Mouse (Mus musculus) liver (tissue): ENCODE measurements around the gene Cnpy3.
A peak's percentile ranks its signal among the peaks of the same experiment; 100 is the strongest.

Experiments
- DNase-seq: peaks from one replicate; pipeline ENCODE4 v3.0.0-alpha.2; 2020; ENCODE audit warnings: mixed read lengths

Gene Cnpy3

DNA sequence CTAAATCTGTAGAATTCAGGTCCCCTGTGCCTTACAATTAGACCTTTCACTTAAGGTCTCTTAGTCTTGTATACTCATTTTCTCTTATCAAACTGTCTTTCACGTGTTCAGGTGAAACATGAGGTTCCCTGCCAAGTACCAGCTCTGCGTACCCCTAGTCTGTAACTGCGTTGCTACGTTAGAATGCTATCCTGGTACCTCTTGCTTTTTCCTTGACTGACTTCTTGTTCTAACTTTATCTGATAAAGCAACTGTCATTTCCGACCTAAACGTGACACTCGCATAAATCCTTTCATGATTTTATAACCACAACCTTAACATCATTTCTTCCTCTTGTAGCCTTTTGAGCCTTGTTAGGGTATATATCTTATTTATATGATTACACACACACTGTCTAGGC, 39.6 kb downstream of the Cnpy3 start:
- no peak for DNase-seq

DNA sequence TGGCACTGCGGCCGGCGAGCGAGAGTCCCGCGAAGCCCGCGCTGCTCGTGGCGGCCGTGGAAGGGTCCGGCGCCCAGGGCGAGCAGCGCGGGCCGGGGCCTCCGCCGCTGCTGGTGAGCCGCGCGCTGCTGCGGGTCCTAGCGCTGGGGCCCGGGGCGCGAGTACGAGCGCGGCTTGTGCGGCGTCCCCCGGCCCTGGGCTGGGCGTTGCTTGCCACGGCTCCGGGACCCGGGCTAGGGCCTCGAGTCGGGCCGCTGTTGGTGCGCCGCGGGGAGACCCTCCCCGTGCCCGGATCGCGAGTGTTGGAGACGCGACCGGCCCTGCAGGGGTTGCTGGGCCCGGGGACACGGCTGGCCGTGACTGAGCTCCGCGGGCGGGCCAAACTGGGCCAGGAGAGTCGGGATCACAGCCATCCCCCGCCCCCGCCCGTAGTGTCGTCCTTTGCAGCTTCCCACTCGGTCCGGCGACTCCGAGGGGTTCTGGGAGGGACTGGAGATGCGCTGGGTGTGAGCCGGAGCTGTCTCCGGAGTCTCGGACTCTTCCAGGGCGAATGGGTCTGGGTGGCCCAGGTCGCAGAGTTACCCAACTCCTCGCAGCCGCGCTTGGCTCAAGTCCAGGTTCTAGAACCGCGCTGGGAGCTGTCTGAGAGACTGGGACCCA, 40.3 kb downstream of the Cnpy3 start:
- DNase-seq: peak; percentile 45

DNA sequence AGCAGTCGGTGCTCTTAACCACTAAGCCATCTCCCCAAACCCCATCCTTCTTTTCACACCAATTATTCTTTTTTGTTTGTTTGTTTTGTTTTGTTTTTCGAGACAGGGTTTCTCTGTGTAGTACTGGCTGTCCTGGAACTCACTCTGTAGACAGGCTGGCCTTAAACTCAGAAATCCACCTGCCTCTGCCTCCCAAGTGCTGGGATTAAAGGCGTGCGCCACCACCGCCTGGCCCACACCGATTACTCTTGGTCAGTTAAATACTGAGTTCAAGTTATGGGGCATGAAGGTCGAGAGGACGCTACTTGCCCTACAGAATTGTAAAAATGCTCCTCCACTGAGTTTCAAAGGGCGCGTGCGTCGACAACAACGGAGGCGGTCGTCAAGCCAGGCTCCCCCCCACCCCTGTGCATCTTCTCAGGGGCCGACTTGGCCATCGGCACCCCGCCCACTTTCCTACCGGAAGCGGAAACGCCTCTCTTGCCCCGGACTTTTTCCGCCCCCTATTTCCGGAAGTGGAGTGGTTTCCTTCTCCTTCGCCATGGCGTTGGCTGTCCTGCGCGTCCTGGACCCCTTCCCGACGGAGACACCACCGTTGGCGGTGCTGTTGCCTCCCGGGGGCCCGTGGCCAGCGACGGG, 40.9 kb downstream of the Cnpy3 start, which contains the start of gene Pex6:
Pex6 (plus strand) TSS at position 505 of the 639 bp plus-strand sequence.
- peak; percentile 90 for DNase-seq

DNA sequence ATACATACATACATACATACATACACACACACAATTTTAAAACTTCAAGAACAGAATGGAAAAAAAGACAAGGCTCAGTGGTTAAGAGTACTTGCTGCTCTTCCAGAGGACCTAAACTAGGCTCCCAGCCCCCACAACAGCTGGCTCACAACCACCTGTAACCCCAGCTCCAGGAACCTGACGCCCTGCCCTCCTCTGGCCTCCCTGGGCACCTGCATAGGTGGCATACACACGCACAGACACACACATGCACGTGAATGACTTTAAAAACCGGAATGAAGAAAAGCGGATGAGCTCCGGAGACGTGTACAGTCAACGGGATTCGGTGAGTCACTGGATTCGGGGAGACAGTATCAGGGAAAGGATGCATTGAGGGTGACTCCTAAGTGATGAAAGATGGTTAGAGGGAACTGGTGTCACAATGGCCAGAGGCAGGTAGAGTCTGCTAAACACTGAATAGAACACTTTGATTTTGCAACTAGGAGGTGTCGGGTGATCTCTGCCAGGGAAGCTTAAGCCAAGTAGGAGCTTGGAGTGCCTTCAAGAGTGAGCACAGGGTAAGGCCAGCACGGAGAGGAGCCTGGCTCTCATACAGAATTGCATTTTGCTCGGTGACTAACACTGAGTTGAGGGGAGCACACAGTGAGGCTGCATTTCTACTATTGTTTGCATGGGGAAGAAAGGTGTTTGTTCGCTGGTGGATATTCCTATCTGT, 45.5 kb downstream of the Cnpy3 start:
- no peak for DNase-seq

DNA sequence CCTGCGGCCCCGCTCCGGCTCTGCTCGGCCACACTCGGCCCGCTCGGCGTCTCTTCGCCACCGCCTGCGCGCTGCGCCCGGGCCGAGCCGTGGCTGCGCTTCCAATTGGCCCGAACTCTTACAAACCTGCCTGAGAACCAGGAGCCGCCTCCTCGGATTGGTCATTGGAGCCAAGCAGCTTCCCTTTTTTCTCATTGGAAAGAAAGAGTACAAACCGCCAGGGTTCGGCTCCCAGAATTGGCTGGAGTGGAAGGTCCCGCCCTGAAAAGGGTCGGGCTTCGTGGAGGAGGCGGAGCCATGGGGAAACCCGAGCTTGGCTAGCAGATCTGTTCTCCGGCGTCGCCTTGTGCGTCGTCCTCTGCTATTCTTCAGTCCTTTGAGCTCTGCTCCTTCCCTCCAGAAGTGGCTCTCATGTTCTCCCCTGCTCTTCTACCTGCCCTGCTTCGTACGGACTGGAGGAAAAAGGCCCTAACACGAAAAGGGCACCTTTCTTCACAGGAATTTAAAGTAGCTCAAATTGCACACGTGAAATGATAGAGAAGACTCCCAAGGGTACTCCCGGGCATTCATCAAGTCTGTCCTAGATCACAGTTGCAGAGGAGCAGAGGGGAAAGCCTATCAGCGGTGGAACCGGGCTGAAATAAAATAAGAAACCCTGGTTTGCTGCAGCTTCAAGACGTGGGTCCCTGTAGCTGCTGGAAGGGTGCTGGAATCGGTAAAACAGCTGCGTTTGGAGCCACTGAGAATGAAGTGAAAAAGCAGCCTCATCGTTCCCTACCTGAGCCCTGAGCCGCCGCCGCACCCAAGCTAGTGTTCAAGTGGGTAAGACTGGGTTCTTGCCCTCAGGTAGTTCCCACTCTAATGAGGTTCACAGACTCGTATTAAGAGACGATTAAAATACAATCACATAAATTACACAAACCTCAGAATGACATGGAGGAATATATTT, 46.9 kb downstream of the Cnpy3 start, which contains the start of gene Ppp2r5d:
Ppp2r5d (minus strand) TSS at position 225 of the 949 bp plus-strand sequence.
- peak; percentile 96 for DNase-seq

DNA sequence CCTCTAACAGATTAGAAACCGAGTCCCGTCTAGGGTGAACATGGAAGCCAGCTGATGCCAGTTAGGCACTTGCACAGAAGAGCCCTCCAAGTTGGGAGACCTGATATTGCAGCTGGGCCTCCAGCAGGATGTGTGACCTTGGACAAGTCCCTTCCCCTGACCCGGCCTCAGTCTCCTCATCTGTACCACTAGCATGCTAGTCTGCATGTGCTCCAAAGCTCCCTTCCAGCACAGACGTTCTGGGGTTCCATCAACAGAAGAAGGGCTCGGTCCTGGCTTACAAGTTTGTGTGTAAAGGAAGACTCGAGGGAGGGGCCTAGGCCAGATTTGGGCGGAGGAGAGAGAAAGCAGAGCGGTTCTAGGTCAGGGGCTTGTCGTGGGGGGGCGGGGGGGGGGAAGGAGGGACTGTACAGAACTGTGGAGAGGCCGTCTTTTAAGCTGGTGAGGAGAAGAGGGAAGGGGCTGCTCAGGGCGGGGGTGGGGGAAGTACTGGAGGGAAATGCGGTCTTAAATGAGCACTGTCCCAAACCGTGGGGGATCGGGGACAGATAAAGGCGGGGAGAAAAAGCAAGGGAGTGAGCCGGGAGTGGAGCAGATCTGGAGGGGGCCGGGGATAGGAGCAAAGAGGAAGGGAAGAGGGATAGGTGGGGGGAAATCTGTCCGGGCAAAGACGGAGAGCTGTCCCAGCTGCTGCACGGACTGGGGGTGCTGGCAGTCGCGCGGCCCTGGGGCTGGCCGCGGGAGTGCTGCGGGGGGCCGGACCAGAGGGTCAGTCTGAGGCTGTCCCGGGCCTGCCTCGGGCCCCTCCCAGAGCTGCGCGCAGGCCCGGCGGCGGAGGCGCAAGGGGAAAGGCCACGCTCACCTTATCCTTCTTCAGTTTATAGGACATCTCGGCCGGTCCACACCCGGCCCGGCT, 47.8 kb downstream of the Cnpy3 start:
- DNase-seq: peak; percentile 16

DNA sequence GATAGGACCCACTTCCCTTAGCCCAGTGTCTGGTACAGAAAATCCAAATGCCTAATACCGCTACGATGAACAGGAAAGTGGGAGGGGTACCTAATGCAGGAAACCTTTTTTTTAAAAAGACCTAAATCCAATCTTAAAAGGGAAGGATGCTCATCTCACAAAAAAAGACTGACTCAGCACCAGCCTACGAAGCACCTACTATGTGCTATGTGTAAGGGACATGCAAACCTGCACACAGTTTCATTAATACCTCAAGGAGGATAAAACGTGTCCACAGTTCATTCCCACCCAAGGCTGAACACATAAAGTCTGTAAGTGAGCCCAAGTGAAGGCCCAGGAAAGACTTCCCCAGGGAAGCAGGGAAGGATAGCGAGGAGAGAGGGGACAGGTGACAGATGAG, 49.5 kb downstream of the Cnpy3 start:
- no peak for DNase-seq

DNA sequence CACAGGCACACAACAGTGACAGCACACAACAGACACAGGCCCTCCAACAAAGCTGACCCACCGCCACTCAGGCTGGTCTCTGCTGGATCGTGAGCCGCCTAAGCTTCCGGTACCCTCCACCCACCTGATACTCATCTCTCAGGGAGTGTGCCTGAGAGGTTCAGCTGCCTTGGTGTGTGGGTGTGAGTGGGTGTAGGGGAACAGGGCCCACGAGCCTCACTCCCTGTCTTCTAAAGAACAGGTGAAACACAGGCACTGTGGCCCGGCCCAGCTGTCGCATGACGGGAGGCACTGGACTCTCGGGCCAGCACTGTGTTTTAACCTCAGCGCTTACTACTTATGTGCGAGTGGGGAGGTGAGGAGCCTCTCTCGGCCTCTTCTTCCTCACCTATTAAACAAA, 49.9 kb downstream of the Cnpy3 start:
- no peak for DNase-seq

DNA sequence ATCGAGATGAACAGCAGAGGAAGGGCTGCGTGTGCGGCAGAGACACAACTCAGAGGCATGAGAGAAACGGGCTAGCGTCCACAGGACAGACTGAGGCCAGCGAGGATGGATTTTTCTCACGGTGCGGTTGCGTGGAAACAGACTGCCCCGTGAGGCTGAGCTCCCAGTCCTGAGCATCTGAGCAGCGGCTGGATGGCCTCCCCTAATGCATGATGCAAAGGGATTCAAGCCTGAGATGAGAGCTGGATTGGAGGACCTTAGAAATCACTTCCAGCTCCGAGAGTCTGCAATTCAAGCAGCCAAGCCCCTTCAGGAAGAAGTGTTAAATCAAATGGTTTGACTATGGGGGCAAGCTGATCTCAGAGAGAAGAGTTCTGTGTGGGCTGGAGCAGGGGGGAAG, 50.5 kb downstream of the Cnpy3 start:
- no peak for DNase-seq

DNA sequence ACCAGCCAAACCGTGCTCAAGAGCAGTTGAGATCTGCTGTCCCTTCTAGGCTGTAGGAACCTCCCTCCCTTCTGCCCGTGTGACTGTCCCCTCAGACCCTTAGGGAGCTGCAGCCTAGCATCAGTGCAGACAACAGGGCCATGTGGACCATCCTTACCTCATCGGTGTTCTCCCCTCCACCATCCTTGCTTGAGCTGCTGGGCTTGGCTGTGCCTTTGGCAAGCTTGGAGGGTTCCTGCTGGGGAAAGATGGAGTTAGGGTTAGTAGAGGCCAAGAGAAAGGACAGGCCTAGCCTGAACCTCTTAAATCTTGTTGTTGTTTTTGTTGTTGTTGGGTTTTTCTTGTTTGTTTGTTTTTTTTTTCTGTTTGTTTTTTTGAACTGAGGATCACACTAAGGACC, 52.1 kb downstream of the Cnpy3 start:
- DNase-seq: no peak

DNA sequence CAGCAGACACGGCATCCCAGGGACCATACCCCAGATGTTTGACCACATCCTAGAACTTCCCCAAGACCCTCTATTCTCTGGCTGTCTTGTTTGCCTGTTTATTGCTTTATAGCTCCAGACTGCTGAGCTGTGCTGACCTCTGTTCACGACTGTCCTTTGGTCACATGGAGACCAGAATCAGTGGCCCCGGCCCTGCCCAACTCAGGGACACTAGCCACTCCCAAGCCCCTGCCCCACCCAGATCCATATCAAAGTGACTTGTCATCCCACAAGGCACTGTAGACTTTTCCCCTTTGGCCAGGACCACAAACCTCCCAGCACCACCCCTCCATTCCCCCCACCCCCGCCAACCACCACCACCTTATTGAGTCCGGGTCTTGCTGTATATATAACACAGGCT, 52.8 kb downstream of the Cnpy3 start:
- DNase-seq: no peak

DNA sequence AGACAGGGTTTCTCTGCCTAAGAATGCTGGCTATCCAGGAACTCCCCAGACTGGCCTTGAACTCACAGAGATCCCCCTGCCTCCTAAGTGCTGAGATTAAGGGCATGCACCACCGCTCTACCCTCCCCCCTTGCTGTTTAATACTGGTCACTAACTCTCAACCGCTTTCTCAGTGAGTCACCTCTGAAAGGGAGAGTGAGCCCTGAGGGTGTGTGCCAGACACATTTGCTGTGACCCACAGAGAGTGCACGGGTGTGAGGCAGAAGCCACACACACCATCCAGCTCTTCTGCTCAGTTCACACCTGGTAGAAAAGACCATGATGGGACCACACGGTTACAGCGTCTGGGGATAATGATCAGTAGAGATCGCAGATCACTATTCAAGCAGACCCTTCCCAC, 53.5 kb downstream of the Cnpy3 start:
- DNase-seq: no peak

DNA sequence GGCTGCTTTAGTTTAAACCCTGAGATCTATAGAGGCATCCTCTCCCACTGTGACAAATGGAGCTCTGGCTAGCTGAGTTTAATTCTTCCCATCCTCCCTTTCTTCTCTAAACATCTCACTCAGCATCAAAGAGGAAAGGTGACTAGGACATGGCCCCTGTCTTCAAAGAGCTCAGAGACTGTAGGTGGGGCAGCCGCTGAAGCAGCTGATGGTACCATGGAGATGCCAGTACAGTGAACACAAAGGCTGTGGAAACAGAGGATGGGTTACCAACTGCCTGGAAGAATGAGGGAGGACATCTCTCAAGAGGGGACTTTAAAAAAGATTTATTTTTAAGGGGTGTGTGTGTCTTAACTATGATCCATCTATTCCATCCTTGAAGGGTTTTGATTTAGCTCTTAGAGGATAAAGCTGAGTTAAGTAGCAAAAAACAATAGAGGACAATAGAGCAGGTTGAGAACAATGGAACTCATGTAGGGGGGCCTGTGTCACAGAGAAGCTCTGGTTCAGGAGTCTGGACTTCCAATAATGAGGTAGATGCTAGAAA, 57.4 kb downstream of the Cnpy3 start:
- no peak for DNase-seq

DNA sequence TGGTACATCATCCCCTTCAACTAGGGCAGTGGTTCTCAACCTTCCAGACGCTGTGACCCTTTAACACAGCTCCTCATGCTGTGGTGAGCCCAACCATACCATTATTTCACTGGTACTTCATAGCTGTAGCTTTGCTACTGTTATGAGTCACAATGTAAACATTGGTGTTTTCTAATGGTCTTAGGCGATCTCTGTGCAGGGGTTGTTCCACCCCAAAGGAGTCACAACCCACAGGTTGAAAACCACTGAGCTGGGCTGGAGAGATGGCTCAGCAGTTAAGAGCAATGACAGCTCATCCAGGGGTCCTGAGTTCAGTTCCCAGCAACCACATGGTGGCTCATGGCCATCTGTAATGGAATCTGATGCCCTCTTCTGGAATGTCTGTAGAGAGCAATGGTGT, 60.6 kb downstream of the Cnpy3 start:
- DNase-seq: no peak

DNA sequence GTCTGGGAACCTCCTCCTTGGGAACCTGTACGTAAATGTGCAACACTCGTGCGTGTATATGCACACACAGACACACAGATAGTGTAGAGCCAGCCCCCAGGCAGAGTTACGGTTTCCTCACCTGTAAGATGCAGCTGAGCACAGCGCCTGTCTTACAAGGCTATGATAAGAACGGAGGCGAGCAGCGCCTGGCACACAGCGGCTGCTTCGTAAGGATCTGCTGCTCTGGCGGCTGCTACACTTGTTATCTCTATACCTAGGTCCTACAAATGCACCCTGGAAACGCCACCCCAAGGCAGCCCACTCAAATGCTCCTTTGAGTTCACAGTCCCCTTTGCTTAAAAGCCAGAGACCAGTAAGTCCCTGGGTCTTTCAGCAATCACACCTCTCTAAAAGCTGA, 61.3 kb downstream of the Cnpy3 start:
- DNase-seq: peak; percentile 62

DNA sequence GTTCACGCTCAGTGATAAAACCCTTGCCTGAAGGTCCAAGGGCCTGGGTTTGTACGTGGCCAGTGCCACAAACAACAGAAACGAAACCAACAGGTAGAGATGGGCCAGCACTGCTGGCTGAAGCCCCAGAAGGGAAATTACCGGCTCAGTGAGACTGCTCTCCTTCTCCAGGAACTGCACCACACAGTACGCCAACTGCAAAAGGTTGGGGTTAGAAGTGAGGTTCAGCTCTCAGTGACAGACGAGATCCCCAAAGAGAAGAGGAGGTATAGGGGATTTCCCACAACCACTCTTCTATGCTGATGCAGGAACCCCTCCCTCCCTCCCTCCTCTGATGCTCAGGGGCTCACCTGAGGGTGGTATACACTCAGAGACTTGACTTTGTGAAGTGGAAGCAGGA, 66.1 kb downstream of the Cnpy3 start:
- no peak for DNase-seq
